Mouse (Mus musculus): ENCODE data around the gene Capn12.
"Not testable (repeated sequence)": the region's sequence is repeated elsewhere in the genome, so short reads cannot be mapped to it uniquely, and the experiment has no call there.

Gene Capn12

GRCm38 (mm10) chr7:28881199-28881598 lies at the start of gene Capn12:
TSS of gene Capn12 (plus strand) at chr7:28881422.
- no peak for DNase-seq (ENCODE audit: low spot score)

GRCm38 (mm10) chr7:28832137-28832536 lies 49.1 kb upstream of the Capn12 start:
- DNase-seq (ENCODE audit: low spot score): no peak

GRCm38 (mm10) chr7:28833723-28834347 lies 47.4 kb upstream of the Capn12 start, which contains the start of gene Lgals4:
TSS of gene Lgals4 (plus strand) at chr7:28833854.
- no peak for DNase-seq (ENCODE audit: low spot score)

GRCm38 (mm10) chr7:28836936-28837335 lies 44.3 kb upstream of the Capn12 start:
- no peak for DNase-seq (ENCODE audit: low spot score)

- no peak for DNase-seq (ENCODE audit: low spot score)
These were observed 42.9 kb upstream of the Capn12 start for GRCm38 (mm10) chr7:28838331-28838730.

- DNase-seq (ENCODE audit: low spot score): no peak
These were observed 33.9 kb upstream of the Capn12 start for GRCm38 (mm10) chr7:28847273-28847672.

GRCm38 (mm10) chr7:28849700-28850236 lies 31.5 kb upstream of the Capn12 start:
- no peak for DNase-seq (ENCODE audit: low spot score)

GRCm38 (mm10) chr7:28850642-28851041 lies 30.6 kb upstream of the Capn12 start:
- no peak for DNase-seq (ENCODE audit: low spot score)

- DNase-seq (ENCODE audit: low spot score): no peak
These were observed 21.3 kb upstream of the Capn12 start for GRCm38 (mm10) chr7:28859953-28860352.

GRCm38 (mm10) chr7:28860898-28861297 lies 20.3 kb upstream of the Capn12 start:
- no peak for DNase-seq (ENCODE audit: low spot score)

GRCm38 (mm10) chr7:28862817-28863499 lies 18.3 kb upstream of the Capn12 start:
- DNase-seq (ENCODE audit: low spot score): no peak

- DNase-seq (ENCODE audit: low spot score): no peak
These were observed 17.7 kb upstream of the Capn12 start, which contains the start of gene Lgals7 for GRCm38 (mm10) chr7:28863540-28863939. TSS of gene Lgals7 (plus strand) at chr7:28863853.

- DNase-seq (ENCODE audit: low spot score): no peak
These were observed 16.9 kb upstream of the Capn12 start for GRCm38 (mm10) chr7:28864288-28864750.

GRCm38 (mm10) chr7:28865481-28866300 lies 15.5 kb upstream of the Capn12 start:
- DNase-seq (ENCODE audit: low spot score): no peak

- DNase-seq (ENCODE audit: low spot score): no peak
These were observed 14.3 kb upstream of the Capn12 start for GRCm38 (mm10) chr7:28866769-28867507.

- not testable (repeated sequence) for DNase-seq (ENCODE audit: low spot score)
These were observed 13.5 kb upstream of the Capn12 start for GRCm38 (mm10) chr7:28867508-28868340.

- no peak for DNase-seq (ENCODE audit: low spot score)
These were observed 10.1 kb upstream of the Capn12 start for GRCm38 (mm10) chr7:28870901-28871664.

GRCm38 (mm10) chr7:28874565-28874964 lies 6.7 kb upstream of the Capn12 start:
- no peak for DNase-seq (ENCODE audit: low spot score)

GRCm38 (mm10) chr7:28876099-28876498 lies 5.1 kb upstream of the Capn12 start:
- no peak for DNase-seq (ENCODE audit: low spot score)

- no peak for DNase-seq (ENCODE audit: low spot score)
These were observed 4.1 kb upstream of the Capn12 start for GRCm38 (mm10) chr7:28877155-28877554.

Measured in urinary bladder, postnatal 10 days (tissue).